Mouse (Mus musculus) forebrain, embryonic 11.5 days (tissue): Measurements from ENCODE around the gene Pcna. TPM values are rescaled to one million over a fixed set of nuclear protein-coding genes. Genes with fewer than 3 reads are reported as not detected.

ENCODE experiments used
- ATAC-seq: fragments of 200-750 bp; cut with Nextera tagmentation; replicated peaks from 2 replicates; pipeline ENCODE4 v1.8.0; 2017; ENCODE audit warnings: moderate TSS enrichment; ENCODE audit not compliant: low FRiP score
- DNase-seq: peaks from one replicate; pipeline ENCODE4 v3.0.0-alpha.2; 2017; ENCODE audit warnings: low spot score
- H3K27ac ChIP-seq: fragments of 300-500 bp; sonication (generic); 2 replicates; pipeline ENCODE4 v1.5.1; 2014; ENCODE audit warnings: low read depth, low read length
- H3K27me3 ChIP-seq: fragments of 300-500 bp; sonication (generic); 2 replicates; pipeline ENCODE4 v1.6.1; 2014; ENCODE audit warnings: mild to moderate bottlenecking, low read length, mixed read lengths; ENCODE audit not compliant: control insufficient read depth, insufficient read depth
- H3K36me3 ChIP-seq: fragments of 300-500 bp; sonication (generic); 2 replicates; pipeline ENCODE4 v1.6.1; 2014; ENCODE audit warnings: mild to moderate bottlenecking, low read length, moderate library complexity, mixed read lengths; ENCODE audit not compliant: control insufficient read depth, insufficient read depth
- H3K4me1 ChIP-seq: fragments of 300-500 bp; sonication (generic); replicated peaks from 2 replicates; pipeline ENCODE4 v1.6.1; 2014; ENCODE audit warnings: low read length, mixed read lengths; ENCODE audit not compliant: control insufficient read depth, insufficient read depth
- H3K4me2 ChIP-seq: fragments of 300-500 bp; sonication (generic); 2 replicates; pipeline ENCODE4 v1.6.1; 2014; ENCODE audit warnings: low read depth, mild to moderate bottlenecking, low read length, moderate library complexity, mixed read lengths; ENCODE audit not compliant: severe bottlenecking
- H3K4me3 ChIP-seq: fragments of 300-500 bp; sonication (generic); 2 replicates; pipeline ENCODE4 v1.5.1; 2014; ENCODE audit warnings: low read depth, low read length
- H3K9ac ChIP-seq: fragments of 300-500 bp; sonication (generic); 2 replicates; pipeline ENCODE4 v1.6.1; 2014; ENCODE audit warnings: low read length
- H3K9me3 ChIP-seq: fragments of 300-500 bp; sonication (generic); 2 replicates; pipeline ENCODE4 v1.6.1; 2016; ENCODE audit warnings: low read length, mixed read lengths; ENCODE audit not compliant: control insufficient read depth
- WGBS: fragments of 180-500 bp; shearing (Covaris S2); extraction: QIAGEN DNeasy Blood & Tissue Kit; methylation state at CpG from one replicate; pipeline ENCODE4 v1.1.7; 2014; 5-methylcytosine and 5-hydroxymethylcytosine counted together
- polyA plus RNA-seq: library from polyadenylated mRNA; unstranded; fragments of >200 nt; fragmentation: Nextera tagmentation; extraction: Ambion mirVana; gene quantifications from 2 replicates; pipeline ENCODE4 v1.2.1, GENCODE M21; 2014

The Pcna gene
- polyA plus RNA-seq, 1 experiment from 2014 or later: 431 TPM

DNA sequence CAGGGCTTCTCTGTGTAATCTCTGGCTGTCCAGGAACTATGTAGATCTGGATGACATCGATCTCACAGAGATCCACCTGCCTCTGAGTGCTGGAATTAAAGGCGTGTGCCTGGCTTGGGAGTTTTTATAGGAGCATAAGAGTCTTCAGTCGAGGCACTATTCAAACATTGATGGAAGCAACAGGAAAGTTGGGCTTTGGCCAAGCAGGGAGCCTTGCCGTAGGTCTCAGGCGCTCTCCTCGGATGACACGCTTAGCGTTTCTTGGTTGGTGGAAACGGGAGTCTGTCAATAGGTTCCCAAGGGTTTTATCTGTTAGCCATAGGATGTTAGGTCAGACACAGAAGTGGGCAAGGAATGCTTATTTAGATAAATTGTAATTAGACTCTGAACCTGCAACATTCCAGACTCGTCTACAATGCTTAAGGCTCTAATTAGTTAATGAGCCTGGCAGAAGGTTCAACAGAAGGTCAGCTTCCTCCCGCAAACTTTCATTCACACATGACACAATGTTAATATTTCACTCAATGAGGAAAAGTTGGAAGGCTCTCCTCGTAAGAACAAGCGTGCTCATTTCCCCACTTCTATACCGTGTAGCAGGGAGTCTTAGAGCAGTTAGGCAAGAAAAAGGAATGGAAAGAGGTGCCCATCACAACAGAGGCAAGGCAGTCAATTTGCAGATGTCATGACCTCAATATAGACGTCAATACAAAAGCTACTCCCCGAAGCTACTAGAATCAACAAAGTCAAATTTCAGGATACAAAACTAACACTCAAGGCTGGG lies 18.9 kb downstream of the Pcna start:
- Histone ChIP-seq H3K4me1 (no peaks in the 10 kb centered on the region), H3K36me3 (no peaks in the 10 kb centered on the region), H3K4me2 (no peak overlapping the region), H3K4me3 (no peak overlapping the region), H3K27me3 (no peaks in the 10 kb centered on the region), H3K9me3 (no peaks in the 10 kb centered on the region), H3K9ac (no peak overlapping the region), H3K27ac (no peak overlapping the region)
- no peak for ATAC-seq
- DNase-seq: no peak
- 77% methylated on average over 16 of the region's 16 CpGs for WGBS

DNA sequence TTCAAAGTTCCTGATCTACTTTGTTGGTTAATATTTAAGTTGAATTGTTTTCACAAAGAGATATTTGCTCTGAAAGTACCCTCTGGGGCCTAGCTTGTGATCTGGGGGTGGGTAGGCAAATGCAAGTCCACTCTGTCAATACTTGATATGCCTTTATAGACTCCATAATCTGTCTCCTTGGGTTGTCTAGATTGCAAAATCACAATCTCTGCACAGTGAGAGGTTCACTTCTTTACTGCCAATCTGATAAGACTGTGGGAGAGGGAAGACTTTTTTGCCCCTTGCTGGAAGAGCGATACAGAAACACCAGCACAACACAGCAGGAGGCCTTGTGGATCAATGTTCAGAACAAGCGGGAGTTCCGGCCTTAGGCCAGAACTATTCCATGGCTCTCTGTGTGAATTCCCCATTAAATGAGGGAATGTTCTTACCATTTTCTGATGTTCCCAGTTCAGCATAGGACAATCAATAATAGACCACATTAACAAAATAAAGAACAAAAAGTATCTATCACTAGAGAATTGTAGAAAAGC lies 20.6 kb downstream of the Pcna start:
- no peak for DNase-seq
- H3K27me3 ChIP-seq: no peaks in the 10 kb centered on the region
- 71% methylated on average over 3 of the region's 3 CpGs for WGBS

DNA sequence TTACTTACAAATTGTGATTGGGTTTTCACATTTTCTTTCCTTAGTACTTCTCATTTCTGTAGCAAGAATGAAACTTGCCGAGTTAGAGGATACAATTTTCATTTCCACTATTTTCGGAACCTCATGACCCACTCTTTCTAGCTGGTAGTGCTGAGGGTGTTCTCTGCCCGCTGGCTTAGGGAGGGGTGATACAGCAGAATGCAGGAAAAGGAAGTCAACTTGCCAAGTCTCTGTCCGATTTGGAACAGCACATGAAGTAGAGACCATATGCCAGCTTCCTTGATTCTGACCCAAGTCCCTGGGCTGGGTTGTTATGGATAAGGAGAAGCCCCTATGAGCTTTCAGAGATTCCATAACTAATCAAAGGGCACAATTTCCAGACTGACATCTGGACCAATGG lies 28.8 kb downstream of the Pcna start:
- Histone ChIP-seq H3K4me2 (no peak overlapping the region), H3K9ac (no peak overlapping the region), H3K4me1 (no peaks in the 10 kb centered on the region), H3K27me3 (no peaks in the 10 kb centered on the region), H3K27ac (no peak overlapping the region), H3K9me3 (no peaks in the 10 kb centered on the region), H3K4me3 (no peak overlapping the region), H3K36me3 (no peaks in the 10 kb centered on the region)
- WGBS: 90% methylated on average over 4 of the region's 4 CpGs
- DNase-seq (no peak), ATAC-seq (no peak)

More for the DNA sequence above, 20.6 kb downstream of the Pcna start:
- Histone ChIP-seq H3K4me2 (no peak overlapping the region), H3K4me1 (no peaks in the 10 kb centered on the region), H3K9ac (no peak overlapping the region), H3K36me3 (no peaks in the 10 kb centered on the region), H3K27ac (no peak overlapping the region), H3K4me3 (no peak overlapping the region), H3K9me3 (no peaks in the 10 kb centered on the region)
- no peak for ATAC-seq

DNA sequence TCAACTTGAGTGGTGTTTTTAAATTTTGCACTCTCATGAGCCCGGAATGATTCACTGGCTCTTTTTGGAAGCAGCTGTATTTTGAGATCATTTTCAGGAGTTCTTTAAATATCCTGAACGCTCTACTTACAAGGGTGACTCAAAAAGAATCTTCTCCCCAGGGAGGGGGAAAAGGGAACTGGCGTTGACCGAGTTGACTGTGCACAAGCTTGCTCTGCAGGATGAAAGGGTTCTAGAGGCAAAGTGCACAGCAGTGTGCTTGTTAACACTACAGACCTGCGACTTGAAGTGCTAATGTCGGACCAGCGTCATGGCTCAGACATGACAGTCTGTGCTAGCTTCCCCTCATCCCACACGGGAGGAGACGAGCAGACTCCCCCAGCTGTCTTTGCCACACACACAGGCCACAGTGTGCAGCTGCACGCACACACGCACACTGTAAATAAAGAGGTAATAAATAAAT lies 31.5 kb downstream of the Pcna start:
- 79% methylated on average over 11 of the region's 11 CpGs for WGBS
- no peak overlapping the region for H3K27ac ChIP-seq
- no peak overlapping the region for H3K4me3 ChIP-seq
- ATAC-seq: no peak
- no peak overlapping the region for H3K4me2 ChIP-seq
- no peaks in the 10 kb centered on the region for H3K27me3 ChIP-seq
- no peaks in the 10 kb centered on the region for H3K4me1 ChIP-seq
- DNase-seq: no peak
- no peak overlapping the region for H3K9ac ChIP-seq
- no peaks in the 10 kb centered on the region for H3K9me3 ChIP-seq
- H3K36me3 ChIP-seq: no peaks in the 10 kb centered on the region

DNA sequence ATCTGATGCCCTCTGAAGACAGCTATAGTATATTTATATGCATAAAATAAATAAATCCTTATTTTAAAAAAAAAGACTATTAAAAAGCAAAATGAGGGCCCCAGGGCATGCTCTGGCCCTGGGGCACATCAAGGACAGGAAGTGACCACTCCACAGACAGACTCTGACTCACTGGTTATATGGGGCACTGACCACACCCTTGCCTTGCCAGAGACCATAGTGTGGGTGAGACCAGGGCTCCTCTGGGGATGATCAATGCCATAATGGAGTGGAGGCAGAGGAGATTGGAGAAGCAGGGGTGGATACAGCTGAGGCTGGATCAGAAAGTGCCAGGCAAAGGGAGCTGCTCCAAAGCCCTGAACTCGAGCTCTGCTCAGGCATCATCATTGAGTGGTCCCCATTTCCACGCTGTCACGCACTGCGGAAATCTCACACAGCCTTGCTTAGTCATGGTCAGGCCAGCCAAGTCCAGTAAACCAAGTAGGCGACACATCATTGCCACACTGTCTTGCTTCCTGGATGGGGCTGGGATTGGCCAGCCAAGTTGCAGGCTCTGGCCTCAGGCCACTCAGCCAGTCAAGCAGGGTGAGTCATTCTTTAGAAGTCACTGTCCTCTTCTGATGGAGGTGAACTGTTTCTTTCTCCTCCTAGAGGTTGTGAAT lies 41.0 kb downstream of the Pcna start:
- H3K36me3 ChIP-seq: no peaks in the 10 kb centered on the region
- WGBS: 77% methylated on average over 5 of the region's 5 CpGs
- no peak overlapping the region for H3K27ac ChIP-seq
- H3K27me3 ChIP-seq: no peaks in the 10 kb centered on the region
- no peak overlapping the region for H3K9ac ChIP-seq
- no peaks in the 10 kb centered on the region for H3K4me1 ChIP-seq
- no peak overlapping the region for H3K4me2 ChIP-seq
- no peaks in the 10 kb centered on the region for H3K9me3 ChIP-seq
- DNase-seq: no peak
- no peak overlapping the region for H3K4me3 ChIP-seq
- ATAC-seq: no peak

DNA sequence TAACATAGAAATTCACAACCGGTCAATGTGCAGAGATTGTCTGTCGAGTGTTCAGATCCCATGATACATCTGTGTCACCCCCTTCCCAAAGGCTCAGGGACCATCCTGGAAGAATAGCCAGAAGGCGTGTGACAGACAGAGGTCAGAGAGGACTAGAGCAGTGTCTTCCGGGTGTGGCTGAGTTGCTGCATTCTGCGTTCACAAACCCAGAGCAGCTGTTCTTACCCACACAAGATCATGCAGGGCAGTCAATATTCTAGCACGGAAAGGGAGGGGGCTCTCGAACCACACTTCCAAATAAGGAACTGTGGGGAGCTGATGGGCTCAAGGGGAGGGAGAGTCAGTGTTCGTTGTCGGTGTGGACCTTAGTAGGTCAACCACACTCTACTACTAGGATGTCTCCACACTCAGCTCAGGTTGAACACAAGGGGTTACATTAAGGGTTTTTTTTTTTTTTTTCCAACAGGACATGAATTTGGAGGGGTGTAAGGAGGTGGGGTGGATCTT lies 42.3 kb downstream of the Pcna start:
- Histone ChIP-seq H3K27me3 (no peaks in the 10 kb centered on the region), H3K4me3 (no peak overlapping the region), H3K9me3 (no peaks in the 10 kb centered on the region), H3K4me1 (no peaks in the 10 kb centered on the region), H3K4me2 (no peak overlapping the region), H3K27ac (no peak overlapping the region), H3K36me3 (no peaks in the 10 kb centered on the region), H3K9ac (no peak overlapping the region)
- DNase-seq (no peak), ATAC-seq (no peak)
- 88% methylated on average over 9 of the region's 9 CpGs for WGBS

DNA sequence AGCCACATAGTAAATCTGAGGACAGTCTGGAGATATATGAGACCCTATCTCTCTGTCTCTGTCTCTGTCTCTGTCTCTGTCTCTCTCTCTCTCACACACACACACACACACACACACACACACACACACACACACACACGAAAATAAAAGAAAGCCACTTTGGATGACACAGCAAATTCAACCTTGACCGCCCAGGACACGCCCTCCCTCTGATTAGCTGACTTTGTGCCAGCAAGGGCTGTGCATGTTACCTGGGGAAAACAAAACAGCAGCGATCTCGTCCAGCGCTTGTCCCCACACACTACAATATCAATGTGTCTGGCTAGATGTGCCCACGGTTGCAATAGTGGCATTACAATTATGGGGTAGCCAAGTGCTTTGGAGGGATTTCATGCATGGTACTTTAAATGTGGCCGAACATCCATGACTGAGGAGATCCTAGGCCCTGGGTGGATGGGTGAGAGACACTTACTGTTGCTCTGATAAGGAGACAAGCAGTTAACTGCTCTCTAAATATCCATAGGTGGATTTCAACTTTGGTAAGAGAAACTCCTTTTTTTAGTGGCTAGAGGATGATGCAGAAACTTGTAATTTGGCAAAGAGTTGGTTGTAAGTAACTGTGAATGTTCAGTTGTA lies 44.8 kb downstream of the Pcna start:
- H3K9ac ChIP-seq: no peak overlapping the region
- no peak overlapping the region for H3K4me3 ChIP-seq
- H3K4me2 ChIP-seq: no peak overlapping the region
- H3K36me3 ChIP-seq: no peaks in the 10 kb centered on the region
- H3K27ac ChIP-seq: no peak overlapping the region
- no peaks in the 10 kb centered on the region for H3K4me1 ChIP-seq
- ATAC-seq: no peak
- H3K27me3 ChIP-seq: no peaks in the 10 kb centered on the region
- DNase-seq: no peak
- WGBS: 81% methylated on average over 8 of the region's 8 CpGs
- no peaks in the 10 kb centered on the region for H3K9me3 ChIP-seq

DNA sequence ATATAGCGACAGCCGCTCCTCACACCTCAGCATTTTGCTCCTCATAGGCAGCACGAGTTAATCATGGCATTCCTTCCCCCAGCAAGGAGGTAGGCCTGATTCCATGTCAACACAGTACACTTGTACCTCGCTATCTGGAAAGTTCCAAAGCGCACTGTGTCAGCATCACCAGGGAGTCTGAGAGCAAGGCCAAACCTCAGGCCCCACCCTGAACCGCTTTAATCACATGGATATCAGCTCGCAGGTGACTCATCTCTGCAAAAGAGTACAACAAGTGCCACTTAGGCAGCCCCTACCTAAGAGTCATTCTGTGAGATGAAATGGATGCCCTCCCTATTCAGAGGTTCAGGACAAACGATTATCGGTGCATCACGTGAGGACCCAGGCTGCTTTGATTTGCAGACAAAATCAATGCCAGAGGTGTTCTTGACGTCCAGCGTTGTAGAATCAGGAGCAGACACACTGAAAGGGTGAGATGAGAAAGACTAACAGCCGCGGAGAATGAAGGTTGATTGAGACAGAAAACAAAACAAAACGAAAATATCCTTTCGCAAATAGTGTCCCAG lies 46.7 kb downstream of the Pcna start:
- no peaks in the 10 kb centered on the region for H3K4me1 ChIP-seq
- no peaks in the 10 kb centered on the region for H3K27me3 ChIP-seq
- no peak overlapping the region for H3K27ac ChIP-seq
- no peaks in the 10 kb centered on the region for H3K36me3 ChIP-seq
- no peak overlapping the region for H3K9ac ChIP-seq
- no peak overlapping the region for H3K4me3 ChIP-seq
- no peak for ATAC-seq
- H3K9me3 ChIP-seq: no peaks in the 10 kb centered on the region
- no peak for DNase-seq
- H3K4me2 ChIP-seq: no peak overlapping the region
- WGBS: 86% methylated on average over 16 of the region's 16 CpGs
